Mouse (Mus musculus) kidney, postnatal 10 days (tissue): ENCODE measurements around the gene Dnajb14.
"Not testable (repeated sequence)": the region's sequence is repeated elsewhere in the genome, so short reads cannot be mapped to it uniquely, and the experiment has no call there.

Experiments used
- DNase-seq: peaks from one replicate; pipeline ENCODE4 v3.0.0; 2021; ENCODE audit warnings: mixed read lengths

The Dnajb14 gene

GRCm38 (mm10) chr3:137864124-137864987 lies 3.1 kb upstream of the Dnajb14 start, which contains the start of gene H2afz:
H2afz (plus strand) TSS chr3:137864487.
- peak; percentile 99 for DNase-seq

- DNase-seq: peak; percentile 94
Measured at GRCm38 (mm10) chr3:137864988-137865982, 2.2 kb upstream of the Dnajb14 start.

GRCm38 (mm10) chr3:137867133-137867436 lies 390 bp upstream of the Dnajb14 start:
- no peak for DNase-seq

GRCm38 (mm10) chr3:137868094-137868913 lies 829 bp downstream of the Dnajb14 start:
- DNase-seq: no peak

GRCm38 (mm10) chr3:137869395-137869794 lies 1.9 kb downstream of the Dnajb14 start:
- no peak for DNase-seq

GRCm38 (mm10) chr3:137879313-137879712 lies 11.8 kb downstream of the Dnajb14 start:
- DNase-seq: no peak

GRCm38 (mm10) chr3:137880109-137880748 lies 12.8 kb downstream of the Dnajb14 start:
- DNase-seq: no peak

GRCm38 (mm10) chr3:137881093-137881492 lies 13.6 kb downstream of the Dnajb14 start:
- no peak for DNase-seq

- DNase-seq: no peak
Measured at GRCm38 (mm10) chr3:137887961-137888360, 20.5 kb downstream of the Dnajb14 start.

GRCm38 (mm10) chr3:137891089-137891488 lies 23.6 kb downstream of the Dnajb14 start:
- no peak for DNase-seq

GRCm38 (mm10) chr3:137892118-137892517 lies 24.6 kb downstream of the Dnajb14 start:
- no peak for DNase-seq

- no peak for DNase-seq
Measured at GRCm38 (mm10) chr3:137893789-137894188, 26.3 kb downstream of the Dnajb14 start.

GRCm38 (mm10) chr3:137895196-137895595 lies 27.7 kb downstream of the Dnajb14 start:
- peak; percentile 19 for DNase-seq

GRCm38 (mm10) chr3:137896386-137896785 lies 28.9 kb downstream of the Dnajb14 start:
- no peak for DNase-seq

GRCm38 (mm10) chr3:137896867-137897266 lies 29.4 kb downstream of the Dnajb14 start:
- no peak for DNase-seq

GRCm38 (mm10) chr3:137897685-137898084 lies 30.2 kb downstream of the Dnajb14 start:
- no peak for DNase-seq

- DNase-seq: no peak
Measured at GRCm38 (mm10) chr3:137900149-137900548, 32.7 kb downstream of the Dnajb14 start.

- no peak for DNase-seq
Measured at GRCm38 (mm10) chr3:137913093-137913492, 45.6 kb downstream of the Dnajb14 start.

GRCm38 (mm10) chr3:137914567-137914966 lies 47.1 kb downstream of the Dnajb14 start:
- DNase-seq: not testable (repeated sequence)

- no peak for DNase-seq
Measured at GRCm38 (mm10) chr3:137917694-137918171, 50.3 kb downstream of the Dnajb14 start.

- DNase-seq: peak; percentile 92
Measured at GRCm38 (mm10) chr3:137918172-137918931, 50.9 kb downstream of the Dnajb14 start, which contains the start of gene Lamtor3. Lamtor3 (plus strand) TSS chr3:137918506.
